Mouse (Mus musculus): ENCODE measurements around the gene Wdr13.

DNA sequence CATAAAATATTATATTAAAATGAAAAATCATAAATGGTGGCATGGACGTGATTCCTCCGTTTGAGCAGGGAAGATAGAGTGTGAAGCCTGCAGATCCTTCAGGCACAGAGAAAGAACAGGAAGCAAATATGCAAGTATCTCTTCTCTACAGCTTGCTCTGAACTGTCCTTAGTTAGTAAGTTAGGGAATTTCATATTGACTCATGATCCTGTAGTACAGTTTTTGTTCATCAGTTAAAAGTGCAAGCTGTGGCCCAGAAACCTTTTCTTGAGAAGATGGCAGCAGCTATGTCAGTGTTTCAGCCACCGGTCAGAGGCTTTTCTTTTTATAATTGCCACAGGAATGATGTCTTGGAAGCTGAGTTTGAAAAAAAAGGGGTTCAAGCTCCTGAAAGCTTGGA is 27.7 kb downstream of the Wdr13 start:
- TF ChIP-seq POLR2A (IDR thresholded peaks at IDR 0.05; ENCODE audit: extremely low read depth, insufficient read depth, low read length) (no peak), CTCF (IDR thresholded peaks at IDR 0.05; ENCODE audit: extremely low read depth, insufficient read depth, low read length) (no peak)
